Mouse (Mus musculus): Measurements from ENCODE around the gene Spryd7. TPM values are rescaled to one million over a fixed set of nuclear protein-coding genes. Genes with fewer than 3 reads are reported as not detected.

Gene Spryd7
- polyA plus RNA-seq, 1 experiment from 2014 or later = 45.2 TPM

- Histone ChIP-seq H3K4me2 (ENCODE audit: low read length) (no peak overlapping the region), H3K4me1 (replicated peaks; ENCODE audit: control insufficient read depth, insufficient read depth, low read length) (no peaks in the 10 kb centered on the region), H3K9me3 (ENCODE audit: control insufficient read depth, low read length) (no peaks in the 10 kb centered on the region), H3K9ac (replicated peaks; ENCODE audit: low read depth, low read length) (no peak overlapping the region), H3K27ac (ENCODE audit: low read length) (no peak overlapping the region), H3K4me3 (replicated peaks; ENCODE audit: low read length) (no peak overlapping the region), H3K36me3 (ENCODE audit: control insufficient read depth, insufficient read depth) (no peaks in the 10 kb centered on the region), H3K27me3 (replicated peaks; ENCODE audit: control insufficient read depth, insufficient read depth, low read length) (no peaks in the 10 kb centered on the region)
- no peak for ATAC-seq
- WGBS = 84% methylated on average over 10 of the region's 10 CpGs
Measured at GRCm38 (mm10) chr14:61518659-61519480, 37.8 kb downstream of the Spryd7 start.

GRCm38 (mm10) chr14:61516471-61517426 is 39.9 kb downstream of the Spryd7 start:
- Histone ChIP-seq H3K36me3 (ENCODE audit: control insufficient read depth, insufficient read depth) (no peaks in the 10 kb centered on the region), H3K4me1 (replicated peaks; ENCODE audit: control insufficient read depth, insufficient read depth, low read length) (no peaks in the 10 kb centered on the region), H3K9me3 (ENCODE audit: control insufficient read depth, low read length) (no peaks in the 10 kb centered on the region), H3K9ac (replicated peaks; ENCODE audit: low read depth, low read length) (no peak overlapping the region), H3K4me3 (replicated peaks; ENCODE audit: low read length) (no peak overlapping the region), H3K4me2 (ENCODE audit: low read length) (no peak overlapping the region), H3K27ac (ENCODE audit: low read length) (no peak overlapping the region), H3K27me3 (replicated peaks; ENCODE audit: control insufficient read depth, insufficient read depth, low read length) (no peaks in the 10 kb centered on the region)
- 86% methylated on average over 9 of the region's 9 CpGs for WGBS
- no peak for ATAC-seq

- Histone ChIP-seq H3K9ac (replicated peaks; ENCODE audit: low read depth, low read length) (no peak overlapping the region), H3K4me3 (replicated peaks; ENCODE audit: low read length) (no peak overlapping the region), H3K27me3 (replicated peaks; ENCODE audit: control insufficient read depth, insufficient read depth, low read length) (no peaks in the 10 kb centered on the region), H3K27ac (ENCODE audit: low read length) (no peak overlapping the region), H3K9me3 (ENCODE audit: control insufficient read depth, low read length) (no peaks in the 10 kb centered on the region), H3K4me2 (ENCODE audit: low read length) (no peak overlapping the region), H3K4me1 (replicated peaks; ENCODE audit: control insufficient read depth, insufficient read depth, low read length) (no peaks in the 10 kb centered on the region), H3K36me3 (ENCODE audit: control insufficient read depth, insufficient read depth) (no peaks in the 10 kb centered on the region)
- WGBS = 71% methylated on average over 2 of the region's 2 CpGs
- ATAC-seq = peak; percentile 55; the same call in 1 of the 2 replicates
Measured at GRCm38 (mm10) chr14:61511494-61511893, 45.2 kb downstream of the Spryd7 start.

- no peak overlapping the region for H3K4me3 ChIP-seq (replicated peaks; ENCODE audit: low read length)
- H3K4me1 ChIP-seq (replicated peaks; ENCODE audit: control insufficient read depth, insufficient read depth, low read length) = no peaks in the 10 kb centered on the region
- H3K4me2 ChIP-seq (ENCODE audit: low read length) = no peak overlapping the region
- 41% methylated on average over 20 of the region's 20 CpGs for WGBS
- H3K36me3 ChIP-seq (ENCODE audit: control insufficient read depth, insufficient read depth) = no peaks in the 10 kb centered on the region
- H3K9ac ChIP-seq (replicated peaks; ENCODE audit: low read depth, low read length) = no peak overlapping the region
- H3K27ac ChIP-seq (ENCODE audit: low read length) = no peak overlapping the region
- no peaks in the 10 kb centered on the region for H3K9me3 ChIP-seq (ENCODE audit: control insufficient read depth, low read length)
- no peaks in the 10 kb centered on the region for H3K27me3 ChIP-seq (replicated peaks; ENCODE audit: control insufficient read depth, insufficient read depth, low read length)
- peak; percentile 76; the same call in 1 of the 2 replicates for ATAC-seq
Measured at GRCm38 (mm10) chr14:61497716-61498490, 58.8 kb downstream of the Spryd7 start.

- no peak overlapping the region for H3K9ac ChIP-seq (replicated peaks; ENCODE audit: low read depth, low read length)
- H3K4me2 ChIP-seq (ENCODE audit: low read length) = no peak overlapping the region
- H3K9me3 ChIP-seq (ENCODE audit: control insufficient read depth, low read length) = no peaks in the 10 kb centered on the region
- WGBS = 79% methylated on average over 6 of the region's 6 CpGs
- no peak overlapping the region for H3K4me3 ChIP-seq (replicated peaks; ENCODE audit: low read length)
- no peak for ATAC-seq
- H3K4me1 ChIP-seq (replicated peaks; ENCODE audit: control insufficient read depth, insufficient read depth, low read length) = no peaks in the 10 kb centered on the region
- H3K27me3 ChIP-seq (replicated peaks; ENCODE audit: control insufficient read depth, insufficient read depth, low read length) = no peaks in the 10 kb centered on the region
- H3K27ac ChIP-seq (ENCODE audit: low read length) = no peak overlapping the region
- H3K36me3 ChIP-seq (ENCODE audit: control insufficient read depth, insufficient read depth) = no peaks in the 10 kb centered on the region
Measured at GRCm38 (mm10) chr14:61493511-61494135, 63.1 kb downstream of the Spryd7 start.

Other genes with a start within 250 kb of the Spryd7 start
- 0.24 and 0.39 TPM in 2 replicates for gene Arl11, start 247.1 kb downstream of the Spryd7 start, polyA plus RNA-seq (2015; fragmentation: Nextera tagmentation; extraction: Ambion mirVana)
- gene Ebpl, start 196.4 kb downstream of the Spryd7 start, polyA plus RNA-seq (2015; fragmentation: Nextera tagmentation; extraction: Ambion mirVana) = 9.7 and 10.3 TPM in 2 replicates
- gene Kpna3, start 117.0 kb downstream of the Spryd7 start, polyA plus RNA-seq (2015; fragmentation: Nextera tagmentation; extraction: Ambion mirVana) = 88.0 and 101 TPM in 2 replicates
- 67.4 and 70.5 TPM in 2 replicates for gene Trim13, start 41.4 kb upstream of the Spryd7 start, polyA plus RNA-seq (2015; fragmentation: Nextera tagmentation; extraction: Ambion mirVana)
- gene Kcnrg, start 50.6 kb upstream of the Spryd7 start, polyA plus RNA-seq (2015; fragmentation: Nextera tagmentation; extraction: Ambion mirVana) = 3.7 and 4.4 TPM in 2 replicates

All from forebrain, embryonic 16.5 days (tissue).